Mouse (Mus musculus): Measurements from ENCODE around the gene Rdh16f2. TPM values are rescaled to one million over a fixed set of nuclear protein-coding genes. Genes with fewer than 3 reads are reported as not detected.

The Rdh16f2 gene
- polyA plus RNA-seq (2017; shearing (Covaris generic)), result not detected

DNA sequence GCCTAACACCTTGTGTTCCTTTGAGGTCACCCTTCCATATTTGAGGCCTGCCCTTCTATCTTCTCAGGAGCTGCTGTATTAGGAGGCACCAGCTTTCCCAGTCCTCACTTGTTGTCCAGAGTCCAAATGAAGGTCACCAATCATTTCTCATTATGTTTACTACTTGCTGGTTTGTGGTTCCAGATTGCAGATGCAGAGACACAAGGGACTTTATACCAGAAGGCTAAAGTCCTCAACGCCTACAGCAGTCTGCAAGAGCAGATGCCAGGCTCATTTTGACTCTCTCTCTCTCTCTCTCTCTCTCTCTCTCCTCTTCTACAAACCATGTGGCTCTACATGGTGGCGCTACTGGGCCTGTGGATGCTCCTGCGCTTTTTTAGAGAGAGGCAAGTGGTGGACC lies at the start of gene Rdh16f2:
Rdh16f2 (plus strand) TSS at position 243 of the 400 bp plus-strand sequence.

DNA sequence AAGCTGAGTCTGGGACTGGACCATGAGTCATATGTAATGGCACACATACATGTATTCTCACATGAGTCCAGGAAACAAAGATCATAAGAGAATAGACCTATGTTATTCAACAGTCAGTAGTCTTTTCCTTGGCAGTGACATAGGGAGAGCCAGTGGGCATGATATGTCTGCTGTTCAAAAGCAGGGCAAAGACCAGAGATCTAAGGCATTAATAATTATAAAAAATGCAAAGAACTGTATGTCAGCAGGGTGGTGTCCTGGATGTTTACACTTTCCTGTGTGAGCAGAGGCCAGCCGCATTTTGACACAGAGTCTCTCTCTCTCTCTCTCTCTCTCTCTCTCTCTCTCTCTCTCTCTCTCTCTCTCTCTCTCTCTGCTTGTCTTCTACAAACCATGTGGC lies 16.6 kb upstream of the Rdh16f2 start, which contains the start of gene Rdh19:
Rdh19 (plus strand) TSS at position 301 of the 400 bp plus-strand sequence.

DNA sequence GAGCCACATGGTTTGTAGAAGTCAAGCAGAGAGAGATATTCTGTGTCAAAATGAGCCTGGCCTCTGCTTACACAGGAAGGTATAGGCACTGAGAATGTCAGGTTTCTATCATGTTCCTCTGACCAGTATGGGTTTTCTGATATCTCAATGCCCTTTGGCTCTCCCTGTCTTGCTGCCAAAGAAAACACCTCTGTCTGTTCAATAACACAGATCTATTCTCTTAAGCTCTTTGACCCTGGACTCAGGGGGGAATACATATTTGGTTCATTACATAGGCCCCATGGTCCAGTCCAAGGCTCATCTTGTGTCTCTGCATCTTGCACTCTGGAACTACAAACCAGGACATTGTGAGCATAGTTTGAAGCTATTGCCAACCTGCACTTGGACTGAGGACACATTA lies 22.3 kb downstream of the Rdh16f2 start, which contains the start of gene Rdh7:
Rdh7 (minus strand) TSS at position 213 of the 400 bp plus-strand sequence.

DNA sequence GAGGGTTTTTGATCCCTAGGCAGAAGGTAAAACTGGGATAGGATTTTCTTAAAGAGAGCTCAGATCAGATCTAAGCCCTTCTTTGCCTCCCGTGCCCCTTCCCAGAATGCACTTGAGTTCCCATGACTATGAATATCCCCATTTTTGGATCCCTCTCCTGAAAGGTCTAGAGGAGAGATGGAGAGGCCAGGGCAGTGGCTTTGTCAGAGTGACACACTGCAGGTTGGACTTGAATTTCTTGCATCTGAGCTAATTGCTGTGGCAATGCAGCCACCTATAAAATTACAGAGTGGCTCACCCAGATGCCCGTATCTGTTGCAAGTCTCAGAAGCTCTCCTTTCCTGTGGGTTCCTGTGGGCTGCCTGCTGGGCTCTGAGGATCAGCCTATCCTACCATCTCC lies 31.9 kb downstream of the Rdh16f2 start, which contains the start of gene Sdr9c7:
Sdr9c7 (plus strand) TSS at position 301 of the 400 bp plus-strand sequence.

Other genes with a start within 250 kb of the Rdh16f2 start
- gene Lrp1, start 245.3 kb upstream of the Rdh16f2 start, polyA plus RNA-seq (2017; shearing (Covaris generic)), result not detected
- 246 TPM for gene Stat6, start 223.5 kb upstream of the Rdh16f2 start, polyA plus RNA-seq (2017; shearing (Covaris generic))
- 8.2 TPM for gene Nemp1, start 199.6 kb upstream of the Rdh16f2 start, polyA plus RNA-seq (2017; shearing (Covaris generic))
- 50.2 TPM for gene Nab2, start 197.9 kb upstream of the Rdh16f2 start, polyA plus RNA-seq (2017; shearing (Covaris generic))
- 0.16 TPM for gene Myo1a, start 161.3 kb upstream of the Rdh16f2 start, polyA plus RNA-seq (2017; shearing (Covaris generic))
- gene Tac2, start 142.0 kb upstream of the Rdh16f2 start, polyA plus RNA-seq (2017; shearing (Covaris generic)), result not detected
- gene Zbtb39, start 126.9 kb upstream of the Rdh16f2 start, polyA plus RNA-seq (2017; shearing (Covaris generic)), result 0.66 TPM
- gene Gpr182, start 114.7 kb upstream of the Rdh16f2 start, polyA plus RNA-seq (2017; shearing (Covaris generic)), result not detected
- not detected for gene Rdh1, start 106.8 kb upstream of the Rdh16f2 start, polyA plus RNA-seq (2017; shearing (Covaris generic))
- gene Rdh16f1, start 106.7 kb upstream of the Rdh16f2 start, polyA plus RNA-seq (2017; shearing (Covaris generic)), result not detected
- 0.25 TPM for gene Rdh9, start 90.1 kb upstream of the Rdh16f2 start, polyA plus RNA-seq (2017; shearing (Covaris generic))
- gene Rdh16, start 65.3 kb upstream of the Rdh16f2 start, polyA plus RNA-seq (2017; shearing (Covaris generic)), result not detected
- not detected for gene Rdh19, start 16.5 kb upstream of the Rdh16f2 start, polyA plus RNA-seq (2017; shearing (Covaris generic))
- not detected for gene Rdh7, start 22.3 kb downstream of the Rdh16f2 start, polyA plus RNA-seq (2017; shearing (Covaris generic))
- gene Sdr9c7, start 32.0 kb downstream of the Rdh16f2 start, polyA plus RNA-seq (2017; shearing (Covaris generic)), result not detected
- not detected for gene Hsd17b6, start 141.1 kb downstream of the Rdh16f2 start, polyA plus RNA-seq (2017; shearing (Covaris generic))
- 14.3 TPM for gene Prim1, start 148.7 kb downstream of the Rdh16f2 start, polyA plus RNA-seq (2017; shearing (Covaris generic))
- gene Naca, start 169.1 kb downstream of the Rdh16f2 start, polyA plus RNA-seq (2017; shearing (Covaris generic)), result 523 TPM
- 158 TPM for gene Ptges3, start 192.5 kb downstream of the Rdh16f2 start, polyA plus RNA-seq (2017; shearing (Covaris generic))
- 1,240 TPM for gene Atp5b, start 216.8 kb downstream of the Rdh16f2 start, polyA plus RNA-seq (2017; shearing (Covaris generic))
- gene Baz2a, start 225.1 kb downstream of the Rdh16f2 start, polyA plus RNA-seq (2017; shearing (Covaris generic)), result 69.9 TPM

Measured in naive thymus-derived CD4-positive, alpha-beta T cell, adult 5 months (primary cell).